ENCODE assay signal across 8 mouse cellular contexts in genomic region chr7:27334405-27334911, GRCm38 (mm10). TPM values are rescaled to one million over a fixed set of nuclear protein-coding genes. Genes with fewer than 3 reads are reported as not detected.
DNase-seq lines count a peak whose midpoint lies in the region; ATAC-seq lines count a peak whose summit lies in the region.

No protein-coding gene starts in this region.

- H3K9me3 ChIP-seq in heart, embryonic 12.5 days (replicated peaks) = no peaks in the 10 kb centered on the region

- 0 out of 2 replicates have a peak overlapping the region, but pooled peaks have one; percentile 86 for H3K9ac ChIP-seq in heart, embryonic 12.5 days

- H3K4me3 ChIP-seq in heart, embryonic 12.5 days = peak overlapping the region; percentile 70

- 0 out of 2 replicates have a peak, but pooled peaks have one; percentile 16 for ATAC-seq in heart, embryonic 12.5 days (ENCODE audit: insufficient number of reproducible peaks, low FRiP score)

- DNase-seq in adrenal gland, adult 2 months = peak; percentile 52
- DNase-seq in adrenal gland, postnatal 4 days (ENCODE audit: low spot score in 2 of 2) = no peak
- DNase-seq in adrenal gland, postnatal 36 days = peak; percentile 43 to 49
- DNase-seq in kidney, postnatal 36 days = peak; percentile 62
- peak; percentile 46 for DNase-seq in neural tube, embryonic 10.5 days (ENCODE audit: extremely low spot score, low spot score)
- DNase-seq in yolk sac, embryonic 10.5 days (ENCODE audit: low spot score) = no peak
- DNase-seq in cerebellum, postnatal 36 days = no peak

- peaks cover 84% of the 10 kb centered on the region for H3K27me3 ChIP-seq in heart, embryonic 12.5 days (replicated peaks)

- H3K4me2 ChIP-seq in heart, embryonic 12.5 days = peak overlapping the region; percentile 95

- 1% methylated on average over 32 of the region's 32 CpGs for WGBS in heart, embryonic 12.5 days

- no peaks in the 10 kb centered on the region for H3K36me3 ChIP-seq in heart, embryonic 12.5 days

- H3K4me1 ChIP-seq in heart, embryonic 12.5 days (replicated peaks) = peaks cover 63% of the 10 kb centered on the region

- peak overlapping the region; percentile 84 for H3K27ac ChIP-seq in heart, embryonic 12.5 days (ENCODE audit: poor library complexity, severe bottlenecking)

RNA-seq across cellular contexts. Expression of gene Ltbp4, which starts 3.0 kb away (rescaled TPM):
- total RNA-seq in adrenal gland, adult 2 months (2021) = 10 to 100 TPM; 70.3 to 94.7 TPM
- 253 and 263 TPM in 2 replicates for polyA plus RNA-seq in adrenal gland, adult 2 months (2012; rRNA removed)
- total RNA-seq in adrenal gland, postnatal 4 days (2021) = 100 to 1,000 TPM in 1 of 2 experiments, 10 to 100 TPM in 1; 95.4 to 102 TPM
- total RNA-seq in adrenal gland, postnatal 36 days (2021) = 10 to 100 TPM; 77.8 to 94.6 TPM
- 53.9 and 57.1 TPM in 2 replicates for polyA plus RNA-seq in heart, embryonic 12.5 days (2016; fragmentation: Nextera tagmentation; extraction: Ambion mirVana)

RNA-seq across cellular contexts. Expression of gene Shkbp1, which starts 21.4 kb away (rescaled TPM):
- total RNA-seq in adrenal gland, adult 2 months (2021) = 10 to 100 TPM; 11.3 to 22.5 TPM
- polyA plus RNA-seq in adrenal gland, adult 2 months (2012; rRNA removed) = 60.8 and 74.5 TPM in 2 replicates
- 10 to 100 TPM; 22.9 to 31.7 TPM for total RNA-seq in adrenal gland, postnatal 4 days (2021)
- total RNA-seq in adrenal gland, postnatal 36 days (2021) = 10 to 100 TPM; 22.3 TPM
- polyA plus RNA-seq in heart, embryonic 12.5 days (2016; fragmentation: Nextera tagmentation; extraction: Ambion mirVana) = 35.4 and 39.4 TPM in 2 replicates

RNA-seq across cellular contexts. Expression of gene Gm20479, which starts 22.8 kb away (rescaled TPM):
- total RNA-seq in adrenal gland, adult 2 months (2021) = 1 to 10 TPM in 1 of 2 experiments, not detected in 1; 6.3 TPM
- 0.28 TPM in 2 replicates for polyA plus RNA-seq in adrenal gland, adult 2 months (2012; rRNA removed)
- total RNA-seq in adrenal gland, postnatal 4 days (2021) = 1 to 10 TPM in 1 of 2 experiments, not detected in 1; 2.5 TPM
- 1 to 10 TPM in 1 of 2 experiments, not detected in 1; 6.1 TPM for total RNA-seq in adrenal gland, postnatal 36 days (2021)
- 1.2 and 1.5 TPM in 2 replicates for polyA plus RNA-seq in heart, embryonic 12.5 days (2016; fragmentation: Nextera tagmentation; extraction: Ambion mirVana)

Comparison
In these comparisons a context has a peak if more than half of its experiments do, and no peak if none do; other contexts are left out.
1. DNase-seq: peak in adrenal gland, adult 2 months (single experiment), adrenal gland, postnatal 36 days (2 of 2), kidney, postnatal 36 days (2 of 2) and neural tube, embryonic 10.5 days (single experiment); none in adrenal gland, postnatal 4 days (0 of 2), yolk sac, embryonic 10.5 days (single experiment) and cerebellum, postnatal 36 days (0 of 2).